Mouse (Mus musculus) frontal cortex, postnatal 14 days (tissue): Measurements from ENCODE around the gene Skap1.
A peak's percentile ranks its signal among the peaks of the same experiment; 100 is the strongest.
"Not testable (repeated sequence)": the region's sequence is repeated elsewhere in the genome, so short reads cannot be mapped to it uniquely, and the experiment has no call there.

Experiments used
- DNase-seq, 2 experiments: peaks; one replicate each; pipeline ENCODE4 v3.0.0; 2022; ENCODE audit warnings: low spot score in 2 of 2

Gene Skap1

GRCm38 (mm10) chr11:96696168-96696727, 231.9 kb downstream of the Skap1 start:
- no peak for DNase-seq

DNA sequence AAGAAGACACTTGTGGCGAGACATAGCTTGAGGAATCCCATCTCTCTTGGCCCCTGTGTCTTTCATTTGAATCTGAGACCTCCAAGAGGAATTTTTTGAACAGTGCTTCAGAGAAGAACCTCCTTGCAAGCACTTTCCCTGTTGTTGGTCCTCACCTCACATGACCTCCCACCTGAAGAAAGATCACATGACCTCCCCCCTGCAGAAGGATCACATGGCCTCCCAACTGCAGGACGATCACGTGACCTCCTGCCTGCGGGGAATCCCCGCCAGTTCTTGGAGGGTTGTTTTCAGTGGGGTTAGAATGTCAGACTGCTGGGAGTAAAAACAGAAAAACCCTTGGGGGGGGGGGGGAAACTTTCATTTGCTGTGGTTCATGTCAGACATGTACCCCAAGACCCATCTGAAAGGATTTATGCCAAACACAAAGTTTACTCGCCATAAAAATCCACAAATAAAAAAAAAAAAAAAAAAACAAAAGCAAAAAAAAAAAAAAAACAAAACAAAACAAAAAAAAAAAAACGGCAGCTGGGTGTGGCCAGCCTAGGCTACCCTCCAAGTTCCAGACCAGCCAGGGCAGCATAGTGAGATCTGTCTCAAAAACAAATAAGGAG, 232.6 kb downstream of the Skap1 start:
- DNase-seq: no peak

- no peak for DNase-seq
These were observed 233.1 kb downstream of the Skap1 start for GRCm38 (mm10) chr11:96697467-96697866.

- DNase-seq: no peak
These were observed 239.4 kb downstream of the Skap1 start for GRCm38 (mm10) chr11:96703813-96704212.

- no peak for DNase-seq
These were observed 246.9 kb downstream of the Skap1 start for GRCm38 (mm10) chr11:96711268-96711667.

DNA sequence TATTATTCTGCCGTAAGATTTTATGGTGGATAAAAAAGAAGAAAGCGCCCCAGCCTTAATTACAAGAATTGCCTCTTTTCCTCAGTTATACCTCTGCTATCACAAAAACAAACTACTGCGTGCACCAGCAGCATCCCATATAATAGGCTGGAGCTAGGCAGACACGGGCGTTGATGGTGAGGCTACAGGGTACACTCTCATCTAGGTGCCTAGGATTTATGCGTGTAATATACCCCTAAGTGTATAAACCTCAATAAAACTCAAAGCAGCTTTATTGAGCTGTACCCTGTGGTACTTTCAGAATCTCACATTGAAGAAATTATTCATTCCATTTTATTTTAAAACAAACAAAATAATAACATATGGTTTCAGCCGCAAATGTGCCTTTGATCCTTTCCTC, 247.3 kb downstream of the Skap1 start:
- DNase-seq: no peak

DNA sequence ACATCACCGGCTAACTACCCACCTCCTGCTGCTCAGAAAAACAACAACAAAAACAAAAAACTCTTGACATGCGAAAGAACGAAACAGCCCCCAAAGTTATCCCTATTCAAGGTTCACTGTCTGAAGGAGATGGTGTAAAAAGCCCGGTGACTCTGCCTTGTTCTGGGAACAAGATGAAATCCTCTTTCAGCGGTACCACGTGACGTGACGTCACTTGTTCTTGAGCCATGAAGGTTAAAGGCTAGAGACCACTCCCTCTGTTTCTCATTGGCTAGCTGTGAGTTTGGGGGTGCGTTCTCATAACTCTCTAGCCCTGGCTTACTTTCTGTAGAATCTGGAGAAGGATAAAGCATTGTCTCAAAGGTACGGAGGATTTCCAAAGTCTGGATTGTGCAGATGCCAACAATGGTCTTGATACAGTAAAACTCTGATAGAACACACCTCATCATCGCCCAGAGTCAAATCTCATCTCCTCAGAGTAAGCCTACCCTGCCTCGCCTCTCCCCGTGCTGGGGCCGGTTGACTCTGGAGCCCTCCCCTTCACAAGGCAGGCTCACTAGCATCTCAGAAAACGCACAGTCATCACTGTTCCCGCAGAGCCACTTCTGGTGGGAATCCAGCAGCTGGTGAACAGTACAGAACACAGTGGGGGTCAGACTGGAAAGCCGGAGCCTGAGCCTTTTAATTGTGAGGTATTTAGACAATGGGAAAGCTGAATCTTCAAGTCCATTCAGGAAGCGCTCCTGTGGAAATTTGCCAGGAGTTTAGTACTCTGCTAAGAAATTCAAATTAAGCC, 249.0 kb downstream of the Skap1 start:
- peak in 1 of 2 experiments; percentile 6 for DNase-seq

GRCm38 (mm10) chr11:96714011-96714410, 249.6 kb downstream of the Skap1 start:
- DNase-seq: no peak

- DNase-seq: not testable (repeated sequence)
These were observed 250.8 kb downstream of the Skap1 start for GRCm38 (mm10) chr11:96715168-96715567.

- no peak for DNase-seq
These were observed 254.2 kb downstream of the Skap1 start for GRCm38 (mm10) chr11:96718609-96719008.

GRCm38 (mm10) chr11:96725833-96726232, 261.4 kb downstream of the Skap1 start:
- no peak for DNase-seq

DNA sequence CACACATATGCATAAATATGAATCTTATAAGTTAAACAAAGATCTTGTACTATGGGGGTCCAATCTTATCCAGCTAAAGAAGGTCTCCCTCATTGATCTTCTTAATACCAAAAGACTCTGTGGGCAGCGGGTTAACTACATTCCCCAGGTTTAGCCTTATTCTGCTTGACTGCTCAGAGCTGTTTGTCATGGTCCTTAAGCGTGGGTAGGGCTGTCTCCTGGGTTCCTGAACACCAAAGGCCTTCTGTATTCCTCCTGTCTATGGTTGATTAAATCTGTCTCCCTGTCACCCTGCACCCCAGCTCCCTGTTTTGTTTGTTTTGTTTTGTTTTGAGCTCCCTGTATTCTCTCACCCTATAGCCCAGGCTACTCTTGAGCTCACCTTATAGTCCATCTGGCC, 264.2 kb downstream of the Skap1 start:
- no peak for DNase-seq

- no peak for DNase-seq
These were observed 265.1 kb downstream of the Skap1 start for GRCm38 (mm10) chr11:96729462-96729861.

- DNase-seq: no peak
These were observed 265.9 kb downstream of the Skap1 start for GRCm38 (mm10) chr11:96730327-96730726.

GRCm38 (mm10) chr11:96732657-96733056, 268.3 kb downstream of the Skap1 start:
- no peak for DNase-seq

- DNase-seq: peak; percentile 23 to 28
These were observed 271.5 kb downstream of the Skap1 start for GRCm38 (mm10) chr11:96735908-96736307.

DNA sequence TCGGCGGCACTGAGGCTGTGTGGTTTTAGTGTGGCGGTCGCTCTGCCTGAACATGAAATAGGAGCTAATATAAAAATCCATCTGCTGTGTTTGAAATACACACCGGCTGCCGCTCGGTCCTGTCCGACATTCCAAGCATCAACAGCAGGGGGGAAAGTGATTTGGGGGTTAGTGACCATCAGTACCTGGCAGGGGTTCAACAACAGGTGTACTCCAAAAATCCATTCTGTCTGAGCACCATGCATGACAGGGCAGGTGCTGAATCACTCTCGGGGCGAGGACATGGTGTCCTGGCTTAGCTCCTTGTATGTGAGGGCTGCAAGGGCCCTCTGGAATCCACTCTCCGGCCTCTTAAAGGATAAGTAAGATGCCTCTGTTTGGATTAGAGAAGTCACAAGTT, 272.0 kb downstream of the Skap1 start:
- no peak for DNase-seq

- DNase-seq: no peak
These were observed 273.5 kb downstream of the Skap1 start for GRCm38 (mm10) chr11:96737673-96738471.

DNA sequence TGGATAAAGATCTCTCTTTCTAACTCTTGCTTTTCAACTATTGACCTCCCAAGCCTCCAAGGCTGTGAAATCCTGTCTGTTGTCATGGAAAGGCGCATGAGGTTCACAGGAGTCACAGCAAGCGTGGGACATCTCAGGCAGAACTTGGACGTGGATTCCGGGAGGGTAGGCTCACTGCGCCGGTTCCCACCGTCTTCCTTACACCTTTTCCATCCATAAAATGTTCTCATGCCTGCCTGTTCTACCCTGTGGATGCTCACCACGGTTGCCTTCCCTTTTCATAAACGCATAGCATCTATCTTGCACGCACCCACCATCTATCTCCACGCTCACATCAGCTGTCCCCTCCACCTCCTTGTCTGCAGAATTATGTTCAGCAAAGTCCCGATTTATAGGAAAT, 276.4 kb downstream of the Skap1 start:
- no peak for DNase-seq

DNA sequence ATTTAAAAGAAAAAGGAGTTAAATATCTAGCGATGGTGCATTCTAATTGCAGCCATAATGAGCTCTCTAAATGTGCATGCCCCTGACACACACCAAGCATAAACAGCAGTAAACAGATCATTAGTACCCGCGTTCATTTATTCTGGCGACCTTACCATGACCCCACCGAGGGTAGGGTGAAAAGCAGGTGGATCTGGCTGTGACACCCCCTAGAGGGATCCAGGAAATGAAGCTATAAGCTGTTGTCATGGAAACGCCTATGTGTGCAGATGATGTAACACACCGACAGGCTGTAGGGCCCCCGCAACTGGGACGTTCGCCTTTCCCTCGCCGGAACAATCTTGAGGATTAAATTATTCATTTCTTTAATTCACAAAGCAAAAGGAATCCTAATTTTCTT, 277.6 kb downstream of the Skap1 start:
- peak; percentile 22 to 25 for DNase-seq

- no peak for DNase-seq
These were observed 278.6 kb downstream of the Skap1 start for GRCm38 (mm10) chr11:96743000-96743399.

GRCm38 (mm10) chr11:96743891-96744290, 279.5 kb downstream of the Skap1 start:
- no peak for DNase-seq
